Comparison of ENCODE assay signal across 9 mouse cellular contexts in genomic region chr8:11004781-11005459, GRCm38 (mm10). TPM values are rescaled to one million over a fixed set of nuclear protein-coding genes. Genes with fewer than 3 reads are reported as not detected.
A peak's percentile ranks its signal among the peaks of the same experiment; 100 is the strongest.
DNase-seq lines count a peak whose midpoint lies in the region; ATAC-seq lines count a peak whose summit lies in the region.
"Had no signal": no experiment of that assay in that cellular context is flagged by ENCODE, and none has a peak within 500 bp of the region (broad histone marks: within the 10 kb centered on the region; RNA-seq: fewer than 3 reads in every experiment).

No protein-coding gene starts in this region.

- H3K4me2 ChIP-seq in kidney, embryonic 14.5 days (replicated peaks; ENCODE audit: low read depth, low read length): peak overlapping the region; percentile 96
- H3K4me2 ChIP-seq in hindbrain, embryonic 13.5 days: peak overlapping the region; percentile 94
- H3K4me2 ChIP-seq in midbrain, embryonic 12.5 days (replicated peaks): peak overlapping the region; percentile 82

- no peak for ATAC-seq in kidney, embryonic 14.5 days (ENCODE audit: low FRiP score, low TSS enrichment)
- no peak for ATAC-seq in hindbrain, embryonic 13.5 days (ENCODE audit: low FRiP score)
- no peak for ATAC-seq in midbrain, embryonic 12.5 days (ENCODE audit: low FRiP score, low read depth)
- no peak for ATAC-seq in monocyte, adult 5-6 weeks (replicated peaks; ENCODE audit: insufficient number of reproducible peaks, low FRiP score, low TSS enrichment, poor library complexity, severe bottlenecking)

- 72% methylated on average over 22 of the region's 22 CpGs for WGBS in kidney, embryonic 14.5 days
- WGBS in hindbrain, embryonic 13.5 days: 63% methylated on average over 22 of the region's 22 CpGs
- 71% methylated on average over 22 of the region's 22 CpGs for WGBS in midbrain, embryonic 12.5 days

- no peak for DNase-seq in kidney, postnatal 14 days
- peak; percentile 51 for DNase-seq in cerebellum, adult 9-11 months
- DNase-seq in Muller cell, postnatal 12 days (ENCODE audit: inconsistent ontology term): no peak
- no peak for DNase-seq in right cerebral cortex, postnatal 25 days

- H3K36me3 ChIP-seq in kidney, embryonic 14.5 days (ENCODE audit: control insufficient read depth, insufficient read depth, low read length): peaks cover 9% of the 10 kb centered on the region; the same call in 1 of the 2 replicates
- H3K36me3 ChIP-seq in hindbrain, embryonic 13.5 days: 0 out of 2 replicates have a peak, but pooled peaks cover 4% of the 10 kb centered on the region
- H3K36me3 ChIP-seq in midbrain, embryonic 12.5 days: peaks cover 8% of the 10 kb centered on the region; the same call in 1 of the 2 replicates

- peak overlapping the region; percentile 63 for H3K4me3 ChIP-seq in kidney, embryonic 14.5 days (ENCODE audit: low read length)
- H3K4me3 ChIP-seq in hindbrain, embryonic 13.5 days: peak overlapping the region; percentile 81
- peak overlapping the region; percentile 84 for H3K4me3 ChIP-seq in midbrain, embryonic 12.5 days

- peaks cover 63% of the 10 kb centered on the region for H3K4me1 ChIP-seq in kidney, embryonic 14.5 days (ENCODE audit: control insufficient read depth, insufficient read depth, low read length)
- H3K4me1 ChIP-seq in hindbrain, embryonic 13.5 days (replicated peaks): peaks cover 78% of the 10 kb centered on the region
- H3K4me1 ChIP-seq in midbrain, embryonic 12.5 days: peaks cover 72% of the 10 kb centered on the region

- H3K9me3 ChIP-seq in kidney, embryonic 14.5 days (ENCODE audit: control insufficient read depth, low read length): no peaks in the 10 kb centered on the region
- no peaks in the 10 kb centered on the region for H3K9me3 ChIP-seq in hindbrain, embryonic 13.5 days
- no peaks in the 10 kb centered on the region for H3K9me3 ChIP-seq in midbrain, embryonic 12.5 days

- H3K27me3 ChIP-seq in kidney, embryonic 14.5 days (ENCODE audit: control insufficient read depth, insufficient read depth, low read length): no peaks in the 10 kb centered on the region
- H3K27me3 ChIP-seq in hindbrain, embryonic 13.5 days: no peaks in the 10 kb centered on the region
- H3K27me3 ChIP-seq in midbrain, embryonic 12.5 days: 0 out of 2 replicates have a peak, but pooled peaks cover 10% of the 10 kb centered on the region

- no peak overlapping the region for H3K27ac ChIP-seq in kidney, embryonic 14.5 days (ENCODE audit: low read depth, low read length)
- H3K27ac ChIP-seq in hindbrain, embryonic 13.5 days: no peak overlapping the region
- H3K27ac ChIP-seq in midbrain, embryonic 12.5 days (replicated peaks): no peak overlapping the region; the same call in 1 of the 2 replicates
- H3K27ac ChIP-seq: macrophage had no signal

- H3K9ac ChIP-seq in kidney, embryonic 14.5 days (ENCODE audit: low read depth, low read length): peak overlapping the region; percentile 78
- peak overlapping the region; percentile 89 for H3K9ac ChIP-seq in hindbrain, embryonic 13.5 days
- H3K9ac ChIP-seq in midbrain, embryonic 12.5 days (replicated peaks): peak overlapping the region; percentile 89

RNA-seq across cellular contexts. Expression of gene Irs2, which starts 3.3 kb away (rescaled TPM):
- 6.6 and 7.3 TPM in 2 replicates for polyA plus RNA-seq in kidney, embryonic 14.5 days (2014; fragmentation: Nextera tagmentation; extraction: Ambion mirVana)
- 4.5 and 4.6 TPM in 2 replicates for polyA plus RNA-seq in hindbrain, embryonic 13.5 days (2015; fragmentation: Nextera tagmentation; extraction: Ambion mirVana)
- polyA plus RNA-seq in midbrain, embryonic 12.5 days (2016; fragmentation: Nextera tagmentation; extraction: Ambion mirVana): 7.9 and 10.0 TPM in 2 replicates
- total RNA-seq in monocyte, adult 5-6 weeks (2017): 31.1 to 35.4 TPM (median 33.2 TPM) in 3 replicates
